Mouse (Mus musculus): ENCODE data around the gene Adamtsl3. TPM values are rescaled to one million over a fixed set of nuclear protein-coding genes. Genes with fewer than 3 reads are reported as not detected.
A peak's percentile ranks its signal among the peaks of the same experiment; 100 is the strongest.

Gene Adamtsl3
- polyA plus RNA-seq, 1 experiment from 2014 or later: 1.4 TPM

- Histone ChIP-seq H3K27me3 (ENCODE audit: control insufficient read depth, insufficient read depth, low read length) (no peaks in the 10 kb centered on the region), H3K27ac (replicated peaks; ENCODE audit: low read depth, low read length) (no peak within 1 kb of the TSS), H3K9me3 (ENCODE audit: control insufficient read depth, low read length) (no peaks in the 10 kb centered on the region), H3K4me2 (ENCODE audit: low read depth, severe bottlenecking) (peak within 1 kb of the TSS; percentile 74), H3K36me3 (ENCODE audit: control insufficient read depth, insufficient read depth, low read length) (no peaks in the 10 kb centered on the region), H3K9ac (ENCODE audit: low read length) (peak within 1 kb of the TSS; percentile 65), H3K4me3 (ENCODE audit: low read depth, low read length) (peak within 1 kb of the TSS; percentile 75), H3K4me1 (ENCODE audit: control insufficient read depth, insufficient read depth, low read length) (peaks cover 8% of the 10 kb centered on the region; the same call in 1 of the 2 replicates)
- WGBS: under 1% methylated on average over 46 of the region's 46 CpGs
- ATAC-seq (ENCODE audit: insufficient number of reproducible peaks, low FRiP score, low TSS enrichment, low read depth) (peak; percentile 98), DNase-seq (ENCODE audit: low spot score) (peak; percentile 95)
Measured at GRCm38 (mm10) chr7:82648353-82649080, 313.0 kb downstream of the Adamtsl3 start, which contains the start of the genes Saxo2 and Efl1. Saxo2 (minus strand) TSS chr7:82648528. Efl1 (plus strand) TSS chr7:82648614.

DNA sequence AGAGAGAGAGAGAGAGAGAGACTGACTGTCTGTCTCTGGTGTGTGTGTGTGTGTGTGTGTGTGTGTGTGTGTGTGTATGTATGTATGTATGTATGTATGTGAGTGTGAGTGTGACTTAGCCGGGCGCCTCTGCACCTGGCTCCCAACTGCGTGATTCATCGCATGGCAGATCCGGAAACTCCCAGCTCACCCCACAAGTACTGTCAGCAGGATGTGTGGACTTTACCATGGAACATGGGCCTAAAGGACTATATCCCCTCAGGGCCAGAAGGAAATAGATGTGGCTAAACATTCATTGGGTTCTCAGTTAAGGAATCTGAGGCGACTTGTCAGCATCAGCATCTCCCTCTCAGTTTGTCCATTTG is 313.6 kb downstream of the Adamtsl3 start:
- no peak for DNase-seq (ENCODE audit: low spot score)
- peaks cover 8% of the 10 kb centered on the region; the same call in 1 of the 2 replicates for H3K4me1 ChIP-seq (ENCODE audit: control insufficient read depth, insufficient read depth, low read length)
- no peaks in the 10 kb centered on the region for H3K27me3 ChIP-seq (ENCODE audit: control insufficient read depth, insufficient read depth, low read length)
- H3K4me2 ChIP-seq (ENCODE audit: low read depth, severe bottlenecking): peak overlapping the region; percentile 74
- no peaks in the 10 kb centered on the region for H3K36me3 ChIP-seq (ENCODE audit: control insufficient read depth, insufficient read depth, low read length)
- peak overlapping the region; percentile 65 for H3K9ac ChIP-seq (ENCODE audit: low read length)
- WGBS: 18% methylated on average over 6 of the region's 6 CpGs
- H3K4me3 ChIP-seq (ENCODE audit: low read depth, low read length): peak overlapping the region; percentile 75
- no peaks in the 10 kb centered on the region for H3K9me3 ChIP-seq (ENCODE audit: control insufficient read depth, low read length)
- no peak overlapping the region for H3K27ac ChIP-seq (replicated peaks; ENCODE audit: low read depth, low read length)
- ATAC-seq (ENCODE audit: insufficient number of reproducible peaks, low FRiP score, low TSS enrichment, low read depth): peak; percentile 50; the same call in 1 of the 2 replicates

Other genes starting within 250 kb of the Adamtsl3 start
- gene Sh3gl3, start 161.9 kb upstream of the Adamtsl3 start, polyA plus RNA-seq (2014; fragmentation: Nextera tagmentation; extraction: Ambion mirVana): 19.4 and 21.1 TPM in 2 replicates

Measured in limb, embryonic 11.5 days (tissue).